Mouse (Mus musculus): Measurements from ENCODE around the gene Il9r. TPM values are rescaled to one million over a fixed set of nuclear protein-coding genes. Genes with fewer than 3 reads are reported as not detected.

The Il9r gene
- total and polyA plus RNA-seq, 3 experiments, result 2.3 to 5.7 (median 4.0) TPM

DNA sequence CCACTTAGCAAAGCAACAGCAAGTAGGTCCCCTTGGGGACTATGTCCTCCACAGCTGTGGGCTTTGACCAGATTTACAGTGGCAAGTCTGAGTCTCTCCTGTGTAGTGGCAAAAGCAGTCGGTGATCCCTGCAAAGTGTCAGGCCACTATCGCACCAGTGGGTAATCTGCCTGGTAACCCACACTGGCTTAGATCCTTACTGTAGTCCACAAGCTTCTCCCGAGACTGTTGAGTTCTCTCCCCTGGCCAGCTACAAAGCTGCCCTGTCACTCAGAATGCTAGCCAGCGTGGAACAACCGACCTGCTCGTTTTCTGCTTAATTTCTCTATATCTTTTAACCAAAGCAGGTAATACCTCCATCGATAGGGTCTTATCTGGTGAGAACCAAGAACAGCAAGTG lies 39.7 kb downstream of the Il9r start:
- TF ChIP-seq GATA1 (IDR thresholded peaks at IDR 0.05; ENCODE audit: borderline replicate concordance, low read length), result no peak
- no peak for TF ChIP-seq TAL1 (conservative IDR thresholded peaks at IDR 0.05; ENCODE audit: low read depth, low read length)
- no peak for TF ChIP-seq POLR2AphosphoS5 (IDR thresholded peaks at IDR 0.05; ENCODE audit: insufficient replicate concordance, low read depth, low read length)
- no peak for TF ChIP-seq CTCF (IDR thresholded peaks at IDR 0.05; ENCODE audit: low read depth, low read length)
- TF ChIP-seq GATA2 (IDR thresholded peaks at IDR 0.05; ENCODE audit: borderline replicate concordance, low read depth, low read length), result no peak
- ATAC-seq (ENCODE audit: extremely low read depth, insufficient number of reproducible peaks, low FRiP score, poor library complexity, severe bottlenecking) (no peak), DNase-seq (ENCODE audit: low spot score) (no peak)
- Histone ChIP-seq H3K36me3 (replicated peaks) (no peaks in the 10 kb centered on the region), H3K4me3 (ENCODE audit: low read depth, low read length) (no peak overlapping the region), H3K27me3 (ENCODE audit: insufficient read depth, low read length) (peaks cover 26% of the 10 kb centered on the region), H3K9me3 (replicated peaks) (no peaks in the 10 kb centered on the region), H3K4me1 (ENCODE audit: insufficient read depth, low read depth, low read length) (peaks cover 10% of the 10 kb centered on the region)

DNA sequence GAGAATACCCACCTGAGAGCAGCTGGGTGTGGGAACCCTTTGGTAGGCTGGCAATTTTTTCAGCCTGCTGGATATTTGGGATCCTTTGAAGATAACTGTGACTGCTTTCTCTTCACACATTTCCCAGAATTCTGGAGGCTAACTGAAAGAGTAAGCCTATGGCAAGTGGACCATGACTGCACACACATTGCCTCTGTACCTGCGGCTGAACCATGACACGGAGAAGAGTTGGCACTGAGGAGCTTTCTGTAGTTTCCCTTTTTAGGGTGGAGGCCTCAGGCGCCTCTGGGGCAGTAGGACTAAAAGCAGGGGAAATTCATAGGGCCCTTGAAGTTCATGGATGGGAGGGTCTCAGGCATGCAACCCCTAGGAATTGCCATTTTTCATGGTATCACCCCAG lies 40.9 kb downstream of the Il9r start:
- ATAC-seq (ENCODE audit: extremely low read depth, insufficient number of reproducible peaks, low FRiP score, poor library complexity, severe bottlenecking), result no peak
- DNase-seq (ENCODE audit: low spot score), result no peak
- peaks cover 10% of the 10 kb centered on the region for H3K4me1 ChIP-seq (ENCODE audit: insufficient read depth, low read depth, low read length)
- peaks cover 26% of the 10 kb centered on the region for H3K27me3 ChIP-seq (ENCODE audit: insufficient read depth, low read length)
- no peak for TF ChIP-seq GATA1 (IDR thresholded peaks at IDR 0.05; ENCODE audit: borderline replicate concordance, low read length)
- no peaks in the 10 kb centered on the region for H3K9me3 ChIP-seq (replicated peaks)
- H3K4me3 ChIP-seq (ENCODE audit: low read depth, low read length), result no peak overlapping the region
- no peaks in the 10 kb centered on the region for H3K36me3 ChIP-seq (replicated peaks)

GRCm38 (mm10) chr11:32157791-32158594 lies 42.1 kb downstream of the Il9r start:
- DNase-seq (ENCODE audit: low spot score) (no peak), ATAC-seq (ENCODE audit: extremely low read depth, insufficient number of reproducible peaks, low FRiP score, poor library complexity, severe bottlenecking) (no peak)
- no peak for TF ChIP-seq GATA2 (IDR thresholded peaks at IDR 0.05; ENCODE audit: borderline replicate concordance, low read depth, low read length)
- TF ChIP-seq CTCF (IDR thresholded peaks at IDR 0.05; ENCODE audit: low read depth, low read length), result no peak
- no peak for TF ChIP-seq POLR2AphosphoS5 (IDR thresholded peaks at IDR 0.05; ENCODE audit: insufficient replicate concordance, low read depth, low read length)
- no peak for TF ChIP-seq GATA1 (IDR thresholded peaks at IDR 0.05; ENCODE audit: borderline replicate concordance, low read length)
- TF ChIP-seq TAL1 (conservative IDR thresholded peaks at IDR 0.05; ENCODE audit: low read depth, low read length), result no peak
- peaks cover 21% of the 10 kb centered on the region for H3K27me3 ChIP-seq (ENCODE audit: insufficient read depth, low read length)
- no peaks in the 10 kb centered on the region for H3K9me3 ChIP-seq (replicated peaks)
- peaks cover 10% of the 10 kb centered on the region for H3K4me1 ChIP-seq (ENCODE audit: insufficient read depth, low read depth, low read length)
- no peak overlapping the region for H3K4me3 ChIP-seq (ENCODE audit: low read depth, low read length)
- no peaks in the 10 kb centered on the region for H3K36me3 ChIP-seq (replicated peaks)

- Histone ChIP-seq H3K9me3 (replicated peaks) (no peaks in the 10 kb centered on the region), H3K36me3 (replicated peaks) (no peaks in the 10 kb centered on the region), H3K4me3 (ENCODE audit: low read depth, low read length) (no peak overlapping the region), H3K4me1 (ENCODE audit: insufficient read depth, low read depth, low read length) (peaks cover 4% of the 10 kb centered on the region), H3K27me3 (ENCODE audit: insufficient read depth, low read length) (peaks cover 19% of the 10 kb centered on the region)
- TF ChIP-seq POLR2AphosphoS5 (IDR thresholded peaks at IDR 0.05; ENCODE audit: insufficient replicate concordance, low read depth, low read length), result no peak
- no peak for TF ChIP-seq CTCF (IDR thresholded peaks at IDR 0.05; ENCODE audit: low read depth, low read length)
- no peak for TF ChIP-seq GATA2 (IDR thresholded peaks at IDR 0.05; ENCODE audit: borderline replicate concordance, low read depth, low read length)
- TF ChIP-seq TAL1 (conservative IDR thresholded peaks at IDR 0.05; ENCODE audit: low read depth, low read length), result no peak
- no peak for TF ChIP-seq GATA1 (IDR thresholded peaks at IDR 0.05; ENCODE audit: borderline replicate concordance, low read length)
- DNase-seq (ENCODE audit: low spot score) (no peak), ATAC-seq (ENCODE audit: extremely low read depth, insufficient number of reproducible peaks, low FRiP score, poor library complexity, severe bottlenecking) (no peak)
Measured at GRCm38 (mm10) chr11:32156854-32157630, 43.0 kb downstream of the Il9r start.

DNA sequence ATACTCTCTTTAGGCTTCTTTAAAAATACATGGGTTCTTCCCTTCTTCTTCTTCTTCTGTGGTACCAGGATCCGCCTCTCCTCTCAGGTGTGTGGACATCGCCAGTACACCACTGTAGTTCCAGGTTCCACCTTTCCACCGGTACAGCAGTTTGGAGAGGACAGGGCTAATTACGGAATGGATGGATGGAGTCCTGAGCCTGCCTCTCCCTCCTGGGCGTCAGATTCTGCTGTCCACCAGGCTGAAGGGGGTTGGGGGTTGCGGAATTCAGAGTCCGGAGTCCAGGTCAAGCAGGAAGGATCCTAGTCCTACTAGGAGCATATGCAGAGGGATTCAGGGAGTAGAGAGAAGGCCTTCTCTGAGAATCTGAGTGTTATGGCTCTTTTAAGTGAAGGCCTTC lies 46.9 kb downstream of the Il9r start:
- H3K4me1 ChIP-seq (ENCODE audit: insufficient read depth, low read depth, low read length), result peaks cover 2% of the 10 kb centered on the region; the same call in 1 of the 2 replicates
- H3K9me3 ChIP-seq (replicated peaks), result no peaks in the 10 kb centered on the region
- peaks cover 8% of the 10 kb centered on the region for H3K27me3 ChIP-seq (ENCODE audit: insufficient read depth, low read length)
- DNase-seq (ENCODE audit: low spot score), result no peak
- ATAC-seq (ENCODE audit: extremely low read depth, insufficient number of reproducible peaks, low FRiP score, poor library complexity, severe bottlenecking), result no peak
- TF ChIP-seq POLR2AphosphoS5 (IDR thresholded peaks at IDR 0.05; ENCODE audit: insufficient replicate concordance, low read depth, low read length), result no peak
- no peak for TF ChIP-seq GATA2 (IDR thresholded peaks at IDR 0.05; ENCODE audit: borderline replicate concordance, low read depth, low read length)
- TF ChIP-seq GATA1 (IDR thresholded peaks at IDR 0.05; ENCODE audit: borderline replicate concordance, low read length), result no peak
- TF ChIP-seq TAL1 (conservative IDR thresholded peaks at IDR 0.05; ENCODE audit: low read depth, low read length), result no peak
- no peak for TF ChIP-seq CTCF (IDR thresholded peaks at IDR 0.05; ENCODE audit: low read depth, low read length)
- no peaks in the 10 kb centered on the region for H3K36me3 ChIP-seq (replicated peaks)
- H3K4me3 ChIP-seq (ENCODE audit: low read depth, low read length), result no peak overlapping the region

- DNase-seq (ENCODE audit: low spot score) (no peak), ATAC-seq (ENCODE audit: extremely low read depth, insufficient number of reproducible peaks, low FRiP score, poor library complexity, severe bottlenecking) (no peak)
- no peak overlapping the region for H3K4me3 ChIP-seq (ENCODE audit: low read depth, low read length)
- peaks cover 1% of the 10 kb centered on the region; the same call in 1 of the 2 replicates for H3K4me1 ChIP-seq (ENCODE audit: insufficient read depth, low read depth, low read length)
- H3K27me3 ChIP-seq (ENCODE audit: insufficient read depth, low read length), result peaks cover 8% of the 10 kb centered on the region
- no peak for TF ChIP-seq GATA2 (IDR thresholded peaks at IDR 0.05; ENCODE audit: borderline replicate concordance, low read depth, low read length)
- no peak for TF ChIP-seq POLR2AphosphoS5 (IDR thresholded peaks at IDR 0.05; ENCODE audit: insufficient replicate concordance, low read depth, low read length)
- no peak for TF ChIP-seq CTCF (IDR thresholded peaks at IDR 0.05; ENCODE audit: low read depth, low read length)
- TF ChIP-seq GATA1 (IDR thresholded peaks at IDR 0.05; ENCODE audit: borderline replicate concordance, low read length), result no peak
- no peak for TF ChIP-seq TAL1 (conservative IDR thresholded peaks at IDR 0.05; ENCODE audit: low read depth, low read length)
- no peaks in the 10 kb centered on the region for H3K9me3 ChIP-seq (replicated peaks)
- no peaks in the 10 kb centered on the region for H3K36me3 ChIP-seq (replicated peaks)
Measured at GRCm38 (mm10) chr11:32152814-32153213, 47.3 kb downstream of the Il9r start.

Measured in G1E (cell line).